Mouse (Mus musculus): ENCODE results near the gene Sec23b. TPM values are rescaled to one million over a fixed set of nuclear protein-coding genes. Genes with fewer than 3 reads are reported as not detected.

Sec23b gene
- 70.4 and 77.3 TPM in 2 replicates for polyA plus RNA-seq (2012; rRNA removed)

GRCm38 (mm10) chr2:144555820-144556552, at the start of gene Sec23b:
Sec23b (plus strand) TSS chr2:144556229.
- under 1% methylated on average over 44 of the region's 44 CpGs for WGBS
- H3K4me1 ChIP-seq (ENCODE audit: control insufficient read depth, insufficient read depth, low read length): peaks cover 11% of the 10 kb centered on the region; the same call in 1 of the 2 replicates
- peak; percentile 65 for TF ChIP-seq POLR2A (IDR thresholded peaks at IDR 0.05; ENCODE audit: low read depth, low read length)
- no peak for TF ChIP-seq CTCF (conservative IDR thresholded peaks at IDR 0.05; ENCODE audit: insufficient read depth, insufficient read length, low read depth, low read length)
- DNase-seq: peak; percentile 99
- peaks cover 1% of the 10 kb centered on the region; the same call in 1 of the 2 replicates for H3K36me3 ChIP-seq (ENCODE audit: control insufficient read depth, insufficient read depth, low read length)
- H3K27me3 ChIP-seq (replicated peaks; ENCODE audit: control insufficient read depth, insufficient read depth, low read length): no peaks in the 10 kb centered on the region
- peak within 1 kb of the TSS; percentile 74 for H3K4me3 ChIP-seq (ENCODE audit: insufficient read depth, low read depth, low read length)
- peak within 1 kb of the TSS; percentile 97 for H3K27ac ChIP-seq (ENCODE audit: insufficient read depth, low read depth, low read length)

GRCm38 (mm10) chr2:144514619-144515018, 41.4 kb upstream of the Sec23b start:
- DNase-seq: no peak
- Histone ChIP-seq H3K27me3 (replicated peaks; ENCODE audit: control insufficient read depth, insufficient read depth, low read length) (no peaks in the 10 kb centered on the region), H3K36me3 (ENCODE audit: control insufficient read depth, insufficient read depth, low read length) (no peaks in the 10 kb centered on the region), H3K27ac (ENCODE audit: insufficient read depth, low read depth, low read length) (no peak overlapping the region), H3K4me1 (ENCODE audit: control insufficient read depth, insufficient read depth, low read length) (no peaks in the 10 kb centered on the region), H3K4me3 (ENCODE audit: insufficient read depth, low read depth, low read length) (no peak overlapping the region)
- TF ChIP-seq CTCF (conservative IDR thresholded peaks at IDR 0.05; ENCODE audit: insufficient read depth, insufficient read length, low read depth, low read length): no peak
- TF ChIP-seq POLR2A (IDR thresholded peaks at IDR 0.05; ENCODE audit: low read depth, low read length): no peak
- 86% methylated on average over 3 of the region's 3 CpGs for WGBS

DNA sequence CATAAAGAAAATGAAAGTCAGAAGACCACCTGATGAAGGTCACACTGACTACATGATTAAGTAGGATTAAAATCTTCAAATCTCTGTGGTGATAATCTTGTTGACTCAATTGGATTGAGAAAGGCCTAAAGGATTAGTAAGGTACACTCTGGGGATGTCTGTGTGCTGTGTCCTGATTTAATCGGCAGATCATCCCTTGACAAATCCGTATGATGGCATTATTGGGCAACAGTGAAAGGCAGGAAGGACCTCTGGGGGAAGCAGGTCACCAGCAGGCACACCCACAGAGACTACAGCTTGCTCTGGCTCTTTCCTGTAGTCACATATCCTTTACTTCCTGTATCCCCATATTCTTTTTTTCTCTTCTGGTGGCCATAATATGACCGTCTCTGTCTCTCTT, 36.3 kb upstream of the Sec23b start:
- DNase-seq: no peak
- TF ChIP-seq POLR2A (IDR thresholded peaks at IDR 0.05; ENCODE audit: low read depth, low read length) (no peak), CTCF (conservative IDR thresholded peaks at IDR 0.05; ENCODE audit: insufficient read depth, insufficient read length, low read depth, low read length) (no peak)
- H3K4me1 ChIP-seq (ENCODE audit: control insufficient read depth, insufficient read depth, low read length): no peaks in the 10 kb centered on the region
- 71% methylated on average over 3 of the region's 3 CpGs for WGBS
- no peaks in the 10 kb centered on the region for H3K27me3 ChIP-seq (replicated peaks; ENCODE audit: control insufficient read depth, insufficient read depth, low read length)
- H3K4me3 ChIP-seq (ENCODE audit: insufficient read depth, low read depth, low read length): no peak overlapping the region
- no peaks in the 10 kb centered on the region for H3K36me3 ChIP-seq (ENCODE audit: control insufficient read depth, insufficient read depth, low read length)
- H3K27ac ChIP-seq (ENCODE audit: insufficient read depth, low read depth, low read length): no peak overlapping the region

- Histone ChIP-seq H3K27ac (ENCODE audit: insufficient read depth, low read depth, low read length) (no peak overlapping the region), H3K36me3 (ENCODE audit: control insufficient read depth, insufficient read depth, low read length) (0 out of 2 replicates have a peak, but pooled peaks cover 2% of the 10 kb centered on the region), H3K27me3 (replicated peaks; ENCODE audit: control insufficient read depth, insufficient read depth, low read length) (no peaks in the 10 kb centered on the region), H3K4me3 (ENCODE audit: insufficient read depth, low read depth, low read length) (no peak overlapping the region), H3K4me1 (ENCODE audit: control insufficient read depth, insufficient read depth, low read length) (peaks cover 2% of the 10 kb centered on the region; the same call in 1 of the 2 replicates)
- TF ChIP-seq CTCF (conservative IDR thresholded peaks at IDR 0.05; ENCODE audit: insufficient read depth, insufficient read length, low read depth, low read length) (no peak), POLR2A (IDR thresholded peaks at IDR 0.05; ENCODE audit: low read depth, low read length) (no peak)
- 59% methylated on average over 10 of the region's 10 CpGs for WGBS
- DNase-seq: no peak
Measured at GRCm38 (mm10) chr2:144525856-144526255, 30.2 kb upstream of the Sec23b start.

GRCm38 (mm10) chr2:144526981-144527820, 28.8 kb upstream of the Sec23b start, which contains the start of the genes Dzank1 and Polr3f:
Dzank1 (minus strand) TSS chr2:144527414.
Polr3f (plus strand) TSS chr2:144527718.
- peaks cover 2% of the 10 kb centered on the region; the same call in 1 of the 2 replicates for H3K4me1 ChIP-seq (ENCODE audit: control insufficient read depth, insufficient read depth, low read length)

GRCm38 (mm10) chr2:144527821-144528174, 28.2 kb upstream of the Sec23b start:
- DNase-seq: no peak
- H3K36me3 ChIP-seq (ENCODE audit: control insufficient read depth, insufficient read depth, low read length): peaks cover 2% of the 10 kb centered on the region; the same call in 1 of the 2 replicates
- WGBS: under 1% methylated on average over 25 of the region's 25 CpGs
- TF ChIP-seq POLR2A (IDR thresholded peaks at IDR 0.05; ENCODE audit: low read depth, low read length) (no peak), CTCF (conservative IDR thresholded peaks at IDR 0.05; ENCODE audit: insufficient read depth, insufficient read length, low read depth, low read length) (no peak)
- H3K4me1 ChIP-seq (ENCODE audit: control insufficient read depth, insufficient read depth, low read length): peaks cover 2% of the 10 kb centered on the region; the same call in 1 of the 2 replicates
- H3K4me3 ChIP-seq (ENCODE audit: insufficient read depth, low read depth, low read length): peak overlapping the region; percentile 88
- H3K27ac ChIP-seq (ENCODE audit: insufficient read depth, low read depth, low read length): peak overlapping the region; percentile 90
- H3K27me3 ChIP-seq (replicated peaks; ENCODE audit: control insufficient read depth, insufficient read depth, low read length): no peaks in the 10 kb centered on the region

More at GRCm38 (mm10) chr2:144526981-144527820, 28.8 kb upstream of the Sec23b start, which contains the start of the genes Dzank1 and Polr3f:
- peak within 1 kb of the TSS; percentile 88 for H3K4me3 ChIP-seq (ENCODE audit: insufficient read depth, low read depth, low read length)
- H3K27me3 ChIP-seq (replicated peaks; ENCODE audit: control insufficient read depth, insufficient read depth, low read length): no peaks in the 10 kb centered on the region
- under 1% methylated on average over 56 of the region's 56 CpGs for WGBS
- peak; percentile 99 for DNase-seq
- H3K36me3 ChIP-seq (ENCODE audit: control insufficient read depth, insufficient read depth, low read length): peaks cover 2% of the 10 kb centered on the region; the same call in 1 of the 2 replicates
- no peak for TF ChIP-seq CTCF (conservative IDR thresholded peaks at IDR 0.05; ENCODE audit: insufficient read depth, insufficient read length, low read depth, low read length)
- TF ChIP-seq POLR2A (IDR thresholded peaks at IDR 0.05; ENCODE audit: low read depth, low read length): no peak
- H3K27ac ChIP-seq (ENCODE audit: insufficient read depth, low read depth, low read length): peak within 1 kb of the TSS; percentile 90

All from kidney, adult 2 months (tissue).